Mouse (Mus musculus) adrenal gland, postnatal 25 days (tissue): ENCODE measurements around the gene 4933406M09Rik. TPM values are rescaled to one million over a fixed set of nuclear protein-coding genes. Genes with fewer than 3 reads are reported as not detected.
A peak's percentile ranks its signal among the peaks of the same experiment; 100 is the strongest.

ENCODE experiments used
- DNase-seq: peaks from one replicate; pipeline ENCODE4 v3.0.0; 2021; ENCODE audit warnings: mixed read lengths
- total RNA-seq: library from RNA; stranded (reverse); gene quantifications from 2 replicates; pipeline ENCODE4 v1.2.3, GENCODE M21; 2021

The 4933406M09Rik gene
- total RNA-seq, 1 experiment from 2014 or later: not detected

- no peak for DNase-seq
Measured at GRCm38 (mm10) chr1:134381795-134382625, 3.7 kb upstream of the 4933406M09Rik start.

- no peak for DNase-seq
Measured at GRCm38 (mm10) chr1:134384581-134384980, 1.2 kb upstream of the 4933406M09Rik start.

GRCm38 (mm10) chr1:134385176-134385575, 564 bp upstream of the 4933406M09Rik start:
- DNase-seq: no peak

- no peak for DNase-seq
Measured at GRCm38 (mm10) chr1:134393827-134394226, 8.1 kb downstream of the 4933406M09Rik start.

- no peak for DNase-seq
Measured at GRCm38 (mm10) chr1:134398210-134398609, 12.5 kb downstream of the 4933406M09Rik start.

GRCm38 (mm10) chr1:134399735-134400134, 14.0 kb downstream of the 4933406M09Rik start:
- no peak for DNase-seq

- DNase-seq: peak; percentile 83
Measured at GRCm38 (mm10) chr1:134405509-134406413, 20.0 kb downstream of the 4933406M09Rik start, which contains the start of gene Cyb5r1. Gene Cyb5r1 (plus strand): TSS chr1:134405559.

- no peak for DNase-seq
Measured at GRCm38 (mm10) chr1:134406414-134406771, 20.7 kb downstream of the 4933406M09Rik start.

GRCm38 (mm10) chr1:134408080-134408479, 22.3 kb downstream of the 4933406M09Rik start:
- no peak for DNase-seq

- DNase-seq: no peak
Measured at GRCm38 (mm10) chr1:134411706-134412629, 26.2 kb downstream of the 4933406M09Rik start.

- no peak for DNase-seq
Measured at GRCm38 (mm10) chr1:134414038-134414437, 28.3 kb downstream of the 4933406M09Rik start.

GRCm38 (mm10) chr1:134414501-134415167, 28.9 kb downstream of the 4933406M09Rik start:
- DNase-seq: no peak

- peak; percentile 98 for DNase-seq
Measured at GRCm38 (mm10) chr1:134415168-134415831, 29.6 kb downstream of the 4933406M09Rik start, which contains the start of gene Adipor1. Gene Adipor1 (plus strand): TSS chr1:134415378.

- DNase-seq: no peak
Measured at GRCm38 (mm10) chr1:134418414-134418975, 32.8 kb downstream of the 4933406M09Rik start.

- no peak for DNase-seq
Measured at GRCm38 (mm10) chr1:134419176-134419575, 33.4 kb downstream of the 4933406M09Rik start.

GRCm38 (mm10) chr1:134419751-134420458, 34.2 kb downstream of the 4933406M09Rik start:
- DNase-seq: peak; percentile 87

GRCm38 (mm10) chr1:134423911-134424310, 38.2 kb downstream of the 4933406M09Rik start:
- no peak for DNase-seq

GRCm38 (mm10) chr1:134426289-134426688, 40.5 kb downstream of the 4933406M09Rik start:
- DNase-seq: no peak

- no peak for DNase-seq
Measured at GRCm38 (mm10) chr1:134433002-134433401, 47.3 kb downstream of the 4933406M09Rik start.
